Mouse (Mus musculus): ENCODE data around the gene Slc5a2.

- TF ChIP-seq POLR2A (IDR thresholded peaks at IDR 0.05; ENCODE audit: insufficient read depth, low read depth, low read length) = peak; percentile 72
- peak; percentile 66; the same call in 1 of the 2 replicates for TF ChIP-seq EP300 (IDR thresholded peaks at IDR 0.05; ENCODE audit: insufficient read depth, low read depth, low read length)
Measured at GRCm38 (mm10) chr7:128237927-128238778, 27.3 kb upstream of the Slc5a2 start, which contains the start of gene 9130023H24Rik.
